Mouse (Mus musculus): ENCODE data around the gene Bpgm. TPM values are rescaled to one million over a fixed set of nuclear protein-coding genes. Genes with fewer than 3 reads are reported as not detected.

The Bpgm gene
- polyA plus RNA-seq, 1 experiment from 2014 or later: 53.2 TPM

- Histone ChIP-seq H3K9me3 (no peaks in the 10 kb centered on the region), H3K27me3 (replicated peaks; ENCODE audit: low read depth, poor library complexity, severe bottlenecking) (no peaks in the 10 kb centered on the region), H3K4me3 (no peak overlapping the region), H3K27ac (replicated peaks) (peak overlapping the region; percentile 86; the same call in 1 of the 2 replicates), H3K4me1 (peaks cover 50% of the 10 kb centered on the region), H3K36me3 (replicated peaks) (no peaks in the 10 kb centered on the region)
- WGBS: 84% methylated on average over 1 of the region's 1 CpGs
- DNase-seq (ENCODE audit: low spot score): no peak
Measured at GRCm38 (mm10) chr6:34519087-34519486, 43.1 kb downstream of the Bpgm start.

GRCm38 (mm10) chr6:34520491-34520890 is 44.5 kb downstream of the Bpgm start:
- H3K36me3 ChIP-seq (replicated peaks): no peaks in the 10 kb centered on the region
- peak overlapping the region; percentile 86 for H3K27ac ChIP-seq (replicated peaks)
- 52% methylated on average over 2 of the region's 2 CpGs for WGBS
- no peak overlapping the region for H3K4me3 ChIP-seq
- no peaks in the 10 kb centered on the region for H3K9me3 ChIP-seq
- peaks cover 43% of the 10 kb centered on the region for H3K4me1 ChIP-seq
- peak; percentile 20 for DNase-seq (ENCODE audit: low spot score)
- no peaks in the 10 kb centered on the region for H3K27me3 ChIP-seq (replicated peaks; ENCODE audit: low read depth, poor library complexity, severe bottlenecking)

GRCm38 (mm10) chr6:34520912-34521311 is 44.9 kb downstream of the Bpgm start:
- Histone ChIP-seq H3K4me3 (no peak overlapping the region), H3K27ac (replicated peaks) (peak overlapping the region; percentile 86), H3K27me3 (replicated peaks; ENCODE audit: low read depth, poor library complexity, severe bottlenecking) (no peaks in the 10 kb centered on the region), H3K9me3 (no peaks in the 10 kb centered on the region), H3K4me1 (peaks cover 38% of the 10 kb centered on the region), H3K36me3 (replicated peaks) (no peaks in the 10 kb centered on the region)
- peak; percentile 80 for DNase-seq (ENCODE audit: low spot score)
- 26% methylated on average over 6 of the region's 6 CpGs for WGBS

GRCm38 (mm10) chr6:34523476-34523875 is 47.5 kb downstream of the Bpgm start:
- H3K36me3 ChIP-seq (replicated peaks): no peaks in the 10 kb centered on the region
- no peak for DNase-seq (ENCODE audit: low spot score)
- H3K4me1 ChIP-seq: peaks cover 26% of the 10 kb centered on the region
- H3K27ac ChIP-seq (replicated peaks): peak overlapping the region; percentile 21
- H3K4me3 ChIP-seq: no peak overlapping the region
- no peaks in the 10 kb centered on the region for H3K9me3 ChIP-seq
- WGBS: 72% methylated on average over 5 of the region's 5 CpGs
- H3K27me3 ChIP-seq (replicated peaks; ENCODE audit: low read depth, poor library complexity, severe bottlenecking): no peaks in the 10 kb centered on the region

GRCm38 (mm10) chr6:34525499-34525924 is 49.5 kb downstream of the Bpgm start:
- peaks cover 17% of the 10 kb centered on the region for H3K4me1 ChIP-seq
- H3K27ac ChIP-seq (replicated peaks): peak overlapping the region; percentile 36; the same call in 1 of the 2 replicates

GRCm38 (mm10) chr6:34525927-34526326 is 49.9 kb downstream of the Bpgm start:
- Histone ChIP-seq H3K4me3 (no peak overlapping the region), H3K4me1 (peaks cover 15% of the 10 kb centered on the region), H3K36me3 (replicated peaks) (no peaks in the 10 kb centered on the region), H3K27me3 (replicated peaks; ENCODE audit: low read depth, poor library complexity, severe bottlenecking) (no peaks in the 10 kb centered on the region), H3K27ac (replicated peaks) (peak overlapping the region; percentile 36; the same call in 1 of the 2 replicates), H3K9me3 (no peaks in the 10 kb centered on the region)
- DNase-seq (ENCODE audit: low spot score): no peak
- WGBS: 81% methylated on average over 6 of the region's 6 CpGs

More at GRCm38 (mm10) chr6:34525499-34525924, 49.5 kb downstream of the Bpgm start:
- WGBS: 76% methylated on average over 1 of the region's 1 CpGs
- H3K27me3 ChIP-seq (replicated peaks; ENCODE audit: low read depth, poor library complexity, severe bottlenecking): no peaks in the 10 kb centered on the region
- no peaks in the 10 kb centered on the region for H3K9me3 ChIP-seq
- no peaks in the 10 kb centered on the region for H3K36me3 ChIP-seq (replicated peaks)
- no peak overlapping the region for H3K4me3 ChIP-seq
- DNase-seq (ENCODE audit: low spot score): no peak

- DNase-seq (ENCODE audit: low spot score): no peak
- peaks cover 10% of the 10 kb centered on the region for H3K4me1 ChIP-seq
- H3K27me3 ChIP-seq (replicated peaks; ENCODE audit: low read depth, poor library complexity, severe bottlenecking): no peaks in the 10 kb centered on the region
- H3K27ac ChIP-seq (replicated peaks): no peak overlapping the region; the same call in 1 of the 2 replicates
- no peaks in the 10 kb centered on the region for H3K36me3 ChIP-seq (replicated peaks)
- H3K4me3 ChIP-seq: no peak overlapping the region
- WGBS: 81% methylated on average over 3 of the region's 3 CpGs
- H3K9me3 ChIP-seq: no peaks in the 10 kb centered on the region
Measured at GRCm38 (mm10) chr6:34526389-34526788, 50.4 kb downstream of the Bpgm start.

- WGBS: 80% methylated on average over 2 of the region's 2 CpGs
- Histone ChIP-seq H3K4me1 (peaks cover 5% of the 10 kb centered on the region; the same call in 1 of the 2 replicates), H3K9me3 (no peaks in the 10 kb centered on the region), H3K36me3 (replicated peaks) (no peaks in the 10 kb centered on the region), H3K27ac (replicated peaks) (no peak overlapping the region), H3K4me3 (no peak overlapping the region), H3K27me3 (replicated peaks; ENCODE audit: low read depth, poor library complexity, severe bottlenecking) (no peaks in the 10 kb centered on the region)
- no peak for DNase-seq (ENCODE audit: low spot score)
Measured at GRCm38 (mm10) chr6:34528131-34528530, 52.1 kb downstream of the Bpgm start.

GRCm38 (mm10) chr6:34529992-34530391 is 54.0 kb downstream of the Bpgm start:
- Histone ChIP-seq H3K27ac (replicated peaks) (no peak overlapping the region), H3K4me3 (no peak overlapping the region), H3K9me3 (no peaks in the 10 kb centered on the region), H3K27me3 (replicated peaks; ENCODE audit: low read depth, poor library complexity, severe bottlenecking) (no peaks in the 10 kb centered on the region), H3K4me1 (no peaks in the 10 kb centered on the region), H3K36me3 (replicated peaks) (no peaks in the 10 kb centered on the region)
- WGBS: 86% methylated on average over 3 of the region's 3 CpGs
- DNase-seq (ENCODE audit: low spot score): no peak

- Histone ChIP-seq H3K4me3 (no peak overlapping the region), H3K27me3 (replicated peaks; ENCODE audit: low read depth, poor library complexity, severe bottlenecking) (no peaks in the 10 kb centered on the region), H3K36me3 (replicated peaks) (no peaks in the 10 kb centered on the region), H3K9me3 (no peaks in the 10 kb centered on the region), H3K27ac (replicated peaks) (no peak overlapping the region), H3K4me1 (no peaks in the 10 kb centered on the region)
- WGBS: 96% methylated on average over 1 of the region's 1 CpGs
- DNase-seq (ENCODE audit: low spot score): no peak
Measured at GRCm38 (mm10) chr6:34533055-34533454, 57.0 kb downstream of the Bpgm start.

- Histone ChIP-seq H3K27me3 (replicated peaks; ENCODE audit: low read depth, poor library complexity, severe bottlenecking) (no peaks in the 10 kb centered on the region), H3K4me1 (no peaks in the 10 kb centered on the region), H3K27ac (replicated peaks) (no peak overlapping the region), H3K4me3 (no peak overlapping the region), H3K36me3 (replicated peaks) (no peaks in the 10 kb centered on the region), H3K9me3 (no peaks in the 10 kb centered on the region)
- 74% methylated on average over 5 of the region's 5 CpGs for WGBS
- no peak for DNase-seq (ENCODE audit: low spot score)
Measured at GRCm38 (mm10) chr6:34533896-34534295, 57.9 kb downstream of the Bpgm start.

GRCm38 (mm10) chr6:34542866-34543265 is 66.9 kb downstream of the Bpgm start:
- Histone ChIP-seq H3K27ac (replicated peaks) (peak overlapping the region; percentile 71; the same call in 1 of the 2 replicates), H3K36me3 (replicated peaks) (no peaks in the 10 kb centered on the region), H3K9me3 (no peaks in the 10 kb centered on the region), H3K4me1 (peaks cover 21% of the 10 kb centered on the region), H3K27me3 (replicated peaks; ENCODE audit: low read depth, poor library complexity, severe bottlenecking) (no peaks in the 10 kb centered on the region), H3K4me3 (no peak overlapping the region)
- WGBS: 90% methylated on average over 4 of the region's 4 CpGs
- peak; percentile 6 for DNase-seq (ENCODE audit: low spot score)

- H3K27me3 ChIP-seq (replicated peaks; ENCODE audit: low read depth, poor library complexity, severe bottlenecking): no peaks in the 10 kb centered on the region
- DNase-seq (ENCODE audit: low spot score): peak; percentile 32
- H3K9me3 ChIP-seq: no peaks in the 10 kb centered on the region
- no peaks in the 10 kb centered on the region for H3K36me3 ChIP-seq (replicated peaks)
- WGBS: 54% methylated on average over 21 of the region's 21 CpGs
- peak overlapping the region; percentile 71 for H3K27ac ChIP-seq (replicated peaks)
- peaks cover 25% of the 10 kb centered on the region for H3K4me1 ChIP-seq
- H3K4me3 ChIP-seq: peak overlapping the region; percentile 14; the same call in 1 of the 2 replicates
Measured at GRCm38 (mm10) chr6:34543303-34544206, 67.5 kb downstream of the Bpgm start.

Data from embryonic facial prominence, embryonic 10.5 days (tissue).